Mouse (Mus musculus) cerebellum, postnatal 36 days (tissue): ENCODE results near the gene Pira2.
"Not testable (repeated sequence)": the region's sequence is repeated elsewhere in the genome, so short reads cannot be mapped to it uniquely, and the experiment has no call there.

ENCODE experiments used
- DNase-seq, 2 experiments: peaks; one replicate each; pipeline ENCODE4 v3.0.0; 2021 to 2022; ENCODE audit warnings: mixed read lengths in 2 of 2

Pira2 gene

GRCm38 (mm10) chr7:3844951-3845350, at the start of gene Pira2:
Gene Pira2, minus strand, starts transcription at chr7:3845051.
- DNase-seq, result not testable (repeated sequence)

- DNase-seq, result not testable (repeated sequence)
These were observed 30.2 kb upstream of the Pira2 start for GRCm38 (mm10) chr7:3875032-3875431.

GRCm38 (mm10) chr7:3837854-3838253, 7.0 kb downstream of the Pira2 start:
- not testable (repeated sequence) for DNase-seq

- not testable (repeated sequence) for DNase-seq
These were observed 14.2 kb downstream of the Pira2 start for GRCm38 (mm10) chr7:3830633-3831032.

GRCm38 (mm10) chr7:3825599-3825998, 19.3 kb downstream of the Pira2 start, which contains the start of gene Gm15448:
Gene Gm15448, minus strand, starts transcription at chr7:3825687.
- DNase-seq, result not testable (repeated sequence)

- not testable (repeated sequence) for DNase-seq
These were observed 32.9 kb downstream of the Pira2 start for GRCm38 (mm10) chr7:3811912-3812311.

- DNase-seq, result not testable (repeated sequence)
These were observed 41.9 kb downstream of the Pira2 start for GRCm38 (mm10) chr7:3802935-3803334.

GRCm38 (mm10) chr7:3799940-3800339, 44.9 kb downstream of the Pira2 start:
- not testable (repeated sequence) for DNase-seq

- DNase-seq, result not testable (repeated sequence)
These were observed 48.6 kb downstream of the Pira2 start for GRCm38 (mm10) chr7:3796286-3796685.
